Mouse (Mus musculus) heart, postnatal 36 days (tissue): Measurements from ENCODE around the gene Gm44502. TPM values are rescaled to one million over a fixed set of nuclear protein-coding genes. Genes with fewer than 3 reads are reported as not detected.

Experiments used
- DNase-seq, 2 experiments: peaks; one replicate each; pipeline ENCODE4 v3.0.0; 2021 to 2022
- intact Hi-C: fragments of 180-260 bp; cut with DNase I; formaldehyde crosslinking; loops from one replicate; pipeline ENCODE4 v1.15.1; 2025
- total RNA-seq, 2 experiments: library from RNA; stranded (reverse); gene quantifications; 2 replicates each; pipeline ENCODE4 v1.2.3; 2021

The Gm44502 gene
- total RNA-seq, 2 experiments from 2014 or later = 14.5 to 17.8 TPM

GRCm38 (mm10) chr15:89372536-89372935 lies 57.0 kb downstream of the Gm44502 start:
- intact Hi-C loops = no loop called here

GRCm38 (mm10) chr15:89372068-89372467 lies 57.4 kb downstream of the Gm44502 start:
- intact Hi-C loops = no loop called here
- no peak for DNase-seq

More at GRCm38 (mm10) chr15:89372536-89372935, 57.0 kb downstream of the Gm44502 start:
- no peak for DNase-seq

Other genes with a start within 250 kb of the Gm44502 start
- 100 to 1,000 TPM in 1 of 2 experiments, 10 to 100 TPM in 1; 92.4 to 100 TPM for gene Plxnb2, start 248.9 kb downstream of the Gm44502 start, total RNA-seq
- gene Dennd6b, start 233.2 kb downstream of the Gm44502 start, total RNA-seq = 10 to 100 TPM in 1 of 2 experiments, 1 to 10 TPM in 1; 8.9 to 10.5 TPM
- gene Ppp6r2, start 218.1 kb downstream of the Gm44502 start, total RNA-seq = 10 to 100 TPM; 70.5 to 72.5 TPM
- gene Sbf1, start 114.4 kb downstream of the Gm44502 start, total RNA-seq = 10 to 100 TPM; 65.7 to 75.5 TPM
- gene Adm2, start 107.0 kb downstream of the Gm44502 start, total RNA-seq = not detected
- not detected for gene Miox, start 95.3 kb downstream of the Gm44502 start, total RNA-seq
- gene Lmf2, start 74.0 kb downstream of the Gm44502 start, total RNA-seq = 10 to 100 TPM; 29.0 to 33.2 TPM
- 10 to 100 TPM; 50.4 to 58.6 TPM for gene Ncaph2, start 74.0 kb downstream of the Gm44502 start, total RNA-seq
- gene Sco2, start 55.9 kb downstream of the Gm44502 start, total RNA-seq = 10 to 100 TPM; 25.2 to 28.2 TPM
- gene Tymp, start 52.7 kb downstream of the Gm44502 start, total RNA-seq = under 1 TPM; 0.41 to 0.64 TPM
- gene Odf3b, start 50.4 kb downstream of the Gm44502 start, total RNA-seq = under 1 TPM; 0.97 to 0.98 TPM
- not detected for gene Klhdc7b, start 44.8 kb downstream of the Gm44502 start, total RNA-seq
- gene Syce3, start 19.2 kb downstream of the Gm44502 start, total RNA-seq = not detected
- 100 to 1,000 TPM; 573 to 577 TPM for gene Cpt1b, start 3.8 kb downstream of the Gm44502 start, total RNA-seq
- 1 to 10 TPM; 1.6 to 2.8 TPM for gene C730034F03Rik, start 107 bp downstream of the Gm44502 start, total RNA-seq
- 10 to 100 TPM; 51.2 to 57.0 TPM for gene Chkb, start 212 bp upstream of the Gm44502 start, total RNA-seq
- gene Mapk8ip2, start 24.2 kb upstream of the Gm44502 start, total RNA-seq = under 1 TPM; 0.05 to 0.33 TPM
- gene Arsa, start 47.7 kb upstream of the Gm44502 start, total RNA-seq = 10 to 100 TPM; 12.2 to 14.1 TPM
- 10 to 100 TPM; 47.0 to 56.3 TPM for gene Shank3, start 69.9 kb upstream of the Gm44502 start, total RNA-seq
- gene Acr, start 138.6 kb upstream of the Gm44502 start, total RNA-seq = under 1 TPM; 0.25 to 0.68 TPM
- 1 to 10 TPM; 4.4 to 5.4 TPM for gene Rabl2, start 162.2 kb upstream of the Gm44502 start, total RNA-seq